Mouse (Mus musculus) adrenal gland (tissue): ENCODE results near the gene Olfr585.

Experiments used
- intact Hi-C: fragments of 180-260 bp; cut with DNase I; formaldehyde crosslinking; loops from one replicate; pipeline ENCODE4 v1.15.1; 2025
- long read RNA-seq, 2 experiments: library from polyadenylated mRNA; unstranded; transcript quantifications; one replicate each; pipeline ENCODE4 v2.0.0; 2020; ENCODE audit warnings: borderline replicate concordance in 1 of 2; ENCODE audit not compliant: insufficient replicate concordance in 1 of 2

The Olfr585 gene
- long read RNA-seq, experiment 1: 0 reads
- long read RNA-seq, experiment 2: 0 reads

DNA sequence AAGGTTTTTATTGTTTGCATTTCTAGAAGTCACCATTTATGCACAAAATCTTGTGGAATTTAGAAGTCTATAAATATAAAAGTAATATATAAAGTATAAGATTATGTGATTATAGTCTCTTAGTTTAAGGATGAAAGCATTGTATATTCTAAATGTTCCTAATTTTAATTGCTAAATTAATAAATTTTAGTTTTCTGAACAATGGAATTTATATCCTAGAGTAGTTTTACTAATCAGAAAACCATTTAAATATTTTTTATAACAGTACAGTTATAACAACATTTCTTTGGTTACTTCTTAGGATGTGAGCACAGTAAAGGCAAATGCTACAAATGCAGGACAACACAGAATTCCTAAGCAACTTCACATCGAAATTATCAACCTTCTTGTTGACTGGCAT lies at the start of gene Olfr585:
TSS of gene Olfr585 (plus strand) at position 301 of the 400 bp plus-strand sequence.
- intact Hi-C loops: no loop called here

DNA sequence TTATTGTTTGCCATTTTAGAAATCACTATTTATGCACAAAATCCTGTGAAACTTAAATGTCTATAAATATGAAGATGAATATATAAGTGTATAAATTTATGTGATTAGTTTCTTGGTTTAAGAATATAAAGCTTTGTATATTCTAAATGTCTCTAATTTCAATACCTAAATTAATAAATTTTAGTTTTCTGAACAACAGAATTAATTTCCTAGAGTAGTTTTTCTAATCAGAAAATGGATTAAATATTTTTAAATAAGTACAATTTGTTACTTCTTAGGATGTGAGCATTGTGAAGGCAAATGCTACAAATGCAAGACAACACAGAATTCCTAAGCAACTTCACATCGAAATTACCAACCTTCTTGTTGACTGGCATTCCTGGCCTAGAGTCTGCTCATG lies 46.5 kb upstream of the Olfr585 start, which contains the start of gene Olfr583:
TSS of gene Olfr583 (plus strand) at position 301 of the 400 bp plus-strand sequence.
- intact Hi-C loops: no loop called here

DNA sequence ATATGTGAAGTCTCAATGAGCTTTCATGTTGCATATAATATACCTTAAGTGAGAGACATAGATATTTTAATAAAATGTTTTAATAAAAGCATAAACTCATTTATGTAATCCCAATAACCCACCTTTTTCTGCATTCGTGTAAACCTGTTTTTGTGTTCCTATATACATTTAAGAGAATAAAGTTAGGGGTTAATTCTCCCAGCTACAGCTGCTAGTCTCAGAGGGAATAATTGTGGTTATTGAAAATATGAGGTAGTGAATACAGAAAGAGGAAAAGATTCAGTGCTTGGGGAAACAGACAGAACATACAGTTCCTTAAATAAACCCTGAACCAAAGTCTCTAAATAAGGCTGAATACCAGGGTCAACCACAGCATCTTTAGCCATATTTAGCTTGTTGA lies 15.9 kb upstream of the Olfr585 start, which contains the start of gene Olfr584:
TSS of gene Olfr584 (plus strand) at position 301 of the 400 bp plus-strand sequence.
- intact Hi-C loops: no loop called here

DNA sequence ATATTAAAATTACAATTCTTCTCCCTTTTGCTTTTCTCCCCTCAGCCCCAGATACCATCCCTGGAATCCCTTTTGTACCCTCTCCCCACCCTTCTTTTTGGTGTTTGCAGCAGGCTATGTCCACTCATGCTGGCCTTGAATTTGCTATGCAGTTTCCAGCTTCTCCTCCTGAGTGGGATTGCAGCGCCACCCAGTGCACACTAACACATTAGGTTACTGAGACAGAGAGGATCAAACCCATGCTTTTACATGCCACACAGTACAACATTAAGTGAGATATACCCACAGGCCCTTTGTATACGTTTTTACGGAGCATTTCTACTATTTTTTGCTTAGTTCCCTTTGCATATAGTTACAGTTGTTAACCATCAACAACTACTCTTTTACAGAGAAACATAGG lies 21.9 kb downstream of the Olfr585 start:
- intact Hi-C loops: no loop called here

DNA sequence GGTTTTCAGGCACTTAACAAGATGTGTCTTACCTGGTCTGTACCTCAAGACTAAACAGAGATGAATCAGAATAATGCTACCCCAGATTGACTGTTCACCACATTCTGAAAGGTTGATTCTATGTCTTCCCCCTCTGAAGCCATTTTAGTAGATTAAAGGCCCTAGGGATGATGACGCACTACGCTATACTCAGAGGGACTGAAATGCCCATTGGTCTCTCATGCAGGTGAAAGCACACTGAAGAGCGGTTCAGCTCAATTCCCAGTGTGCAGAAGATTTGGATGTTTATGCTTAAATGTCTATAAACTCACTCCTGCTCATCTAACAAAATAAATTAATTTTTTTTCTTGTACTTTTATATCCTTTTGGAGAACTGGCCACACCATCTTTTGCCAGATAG lies 28.0 kb downstream of the Olfr585 start, which contains the start of gene Olfr586:
TSS of gene Olfr586 (minus strand) at position 101 of the 400 bp plus-strand sequence.
- intact Hi-C loops: no loop called here

DNA sequence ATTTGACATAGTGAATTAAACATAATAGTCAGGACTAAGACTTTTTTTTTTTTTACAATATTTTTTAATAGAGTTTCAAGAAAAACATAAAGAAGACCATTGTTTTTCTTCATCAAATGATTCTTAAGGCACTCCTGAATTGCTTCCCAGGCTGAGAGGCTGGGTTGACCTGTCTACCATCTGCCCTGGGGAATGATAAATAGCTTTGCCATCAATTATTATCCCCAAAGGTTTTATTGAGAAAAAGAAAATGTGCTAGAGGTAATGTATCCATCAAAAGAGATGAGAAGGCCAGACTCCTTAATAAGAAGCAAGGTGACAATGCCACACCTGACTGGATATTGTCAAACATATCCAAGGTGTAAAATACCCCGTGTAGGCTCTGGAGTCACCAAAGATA lies 43.1 kb downstream of the Olfr585 start, which contains the start of gene Olfr588-ps1:
TSS of gene Olfr588-ps1 (plus strand) at position 301 of the 400 bp plus-strand sequence.
- intact Hi-C loops: no loop called here
